Mouse (Mus musculus) ES-E14 (cell line): Measurements from ENCODE around the gene Cmtm3. TPM values are rescaled to one million over a fixed set of nuclear protein-coding genes. Genes with fewer than 3 reads are reported as not detected.

Source experiments
- DNase-seq: peaks from one replicate; pipeline ENCODE4 v3.0.0-alpha.2; 2013; ENCODE audit warnings: low read depth, low spot score
- H3K27ac ChIP-seq: 2 replicates; pipeline ENCODE4 v1.5.1; 2012; ENCODE audit warnings: low read depth, mild to moderate bottlenecking, low read length, moderate library complexity, mixed read lengths; ENCODE audit not compliant: poor library complexity, insufficient read depth, severe bottlenecking
- H3K36me3 ChIP-seq: 2 replicates; pipeline ENCODE4 v1.6.1; 2012; ENCODE audit warnings: mild to moderate bottlenecking, low read length, moderate library complexity, mixed read lengths; ENCODE audit not compliant: control insufficient read depth, poor library complexity, insufficient read depth, severe bottlenecking
- H3K4me1 ChIP-seq, 2 experiments: fragments of 150-350 bp in 1 of 2; sonication (generic) in 1 of 2; 2 replicates each; pipeline ENCODE4 v1.6.1; 2012; ENCODE audit warnings: low read length in 2 of 2, mild to moderate bottlenecking in 1 of 2, mixed read lengths in 1 of 2; ENCODE audit not compliant: control insufficient read depth in 2 of 2, insufficient read depth in 2 of 2, poor library complexity in 1 of 2
- H3K4me3 ChIP-seq, 2 experiments: fragments of 150-350 bp in 1 of 2; sonication (generic) in 1 of 2; 2 replicates each; pipeline ENCODE4 v1.5.1; 2012; ENCODE audit warnings: low read length in 2 of 2, low read depth in 1 of 2, mild to moderate bottlenecking in 1 of 2, mixed read lengths in 1 of 2; ENCODE audit not compliant: insufficient read depth in 1 of 2, poor library complexity in 1 of 2, severe bottlenecking in 1 of 2
- H3K9ac ChIP-seq: 2 replicates; pipeline ENCODE4 v1.6.1; 2012; ENCODE audit warnings: low read depth, mild to moderate bottlenecking, low read length, mixed read lengths; ENCODE audit not compliant: poor library complexity, insufficient read depth, severe bottlenecking
- H3K9me3 ChIP-seq: fragments of 150-350 bp; sonication (generic); 2 replicates; pipeline ENCODE4 v1.6.1; 2012; ENCODE audit warnings: low read depth, mild to moderate bottlenecking, low read length; ENCODE audit not compliant: control insufficient read depth, insufficient read depth
- CHD2 ChIP-seq: IDR thresholded peaks from 2 replicates; pipeline ENCODE4 v1.6.1; 2014; ENCODE audit warnings: mild to moderate bottlenecking, low read depth, low read length, inconsistent platforms
- HCFC1 ChIP-seq: IDR thresholded peaks from 2 replicates; pipeline ENCODE4 v1.6.1; 2012; ENCODE audit warnings: low read length, inconsistent platforms, borderline replicate concordance; ENCODE audit not compliant: insufficient read depth
- MAFK ChIP-seq: IDR thresholded peaks from 2 replicates; pipeline ENCODE4 v1.6.1; 2014; ENCODE audit warnings: mild to moderate bottlenecking, low read depth, low read length, inconsistent platforms; ENCODE audit not compliant: insufficient read depth
- ZC3H11A ChIP-seq: IDR thresholded peaks from 2 replicates; pipeline ENCODE4 v1.6.1; 2012; ENCODE audit warnings: low read depth, mild to moderate bottlenecking, inconsistent platforms, low read length, borderline replicate concordance
- ZNF384 ChIP-seq: IDR thresholded peaks from 2 replicates; pipeline ENCODE4 v1.6.1; 2012; ENCODE audit warnings: low read depth, low read length, inconsistent platforms
- in situ Hi-C, 2 experiments: fragments of 600-800 bp; cut with MboI; formaldehyde crosslinking; loops; one replicate each; pipeline ENCODE4 v1.15.1; 2025; ENCODE audit warnings: low sequenced_read_pairs in 2 of 2, inconsistent platforms in 1 of 2; ENCODE audit not compliant: unreplicated experiment in 2 of 2
- total RNA-seq: library from RNA; depleted of rRNA; stranded (reverse); fragments of 300-350 nt; gene quantifications from 2 replicates; pipeline ENCODE4 v1.2.3, GENCODE M21; 2012

Gene Cmtm3
- total RNA-seq, 1 experiment, result 12.6 TPM

DNA sequence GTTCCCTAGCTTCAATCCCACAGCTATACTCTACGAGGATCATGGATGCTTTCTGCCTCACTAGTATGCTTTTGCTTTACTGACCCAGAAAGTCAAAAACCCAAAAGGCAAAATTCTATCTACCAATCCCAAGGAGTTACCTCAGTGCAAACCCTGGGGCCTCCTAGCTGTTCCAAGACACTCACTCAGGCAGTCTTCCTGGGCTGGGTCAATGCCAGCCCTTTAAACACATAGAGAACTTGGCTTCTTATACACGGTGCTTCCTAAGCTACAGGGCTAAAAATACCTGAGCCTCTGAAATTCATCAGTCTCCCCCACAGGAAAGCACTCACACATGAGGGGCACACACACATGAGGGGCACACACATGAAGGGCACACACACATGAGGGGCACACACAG is 44.1 kb downstream of the Cmtm3 start:
- Histone ChIP-seq H3K9ac (no peak overlapping the region), H3K4me1 (peaks cover 3 to 16% of the 10 kb centered on the region in 2 experiments; a peak in 3 of 4 replicates), H3K27ac (no peak overlapping the region), H3K9me3 (no peaks in the 10 kb centered on the region), H3K36me3 (no peaks in the 10 kb centered on the region), H3K4me3 (no peak overlapping the region)
- no peak for DNase-seq
- in situ Hi-C loops, result no loop called here
- TF ChIP-seq MAFK (no peak), ZC3H11A (no peak), CHD2 (no peak), HCFC1 (no peak), ZNF384 (no peak)

DNA sequence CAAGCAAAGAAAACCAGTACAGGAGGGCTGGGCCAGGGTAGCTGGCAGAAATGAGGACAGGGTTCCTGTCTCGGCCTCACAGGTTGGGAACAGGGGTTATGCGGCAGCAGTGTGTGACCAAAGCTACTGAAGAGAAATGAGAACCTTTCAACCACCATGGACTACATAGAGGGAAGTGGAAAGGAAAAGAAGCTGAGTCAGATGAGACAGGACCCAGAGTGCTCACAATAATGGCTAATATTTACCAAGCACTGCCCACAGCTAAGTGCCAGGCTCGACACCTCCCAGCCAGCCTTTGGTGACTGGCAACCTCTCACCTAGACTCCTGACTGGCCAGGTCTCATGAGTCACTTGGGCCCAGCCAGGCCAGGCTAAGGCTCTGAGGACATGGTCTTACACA is 44.8 kb downstream of the Cmtm3 start:
- Histone ChIP-seq H3K27ac (no peak overlapping the region), H3K9me3 (no peaks in the 10 kb centered on the region), H3K9ac (no peak overlapping the region), H3K4me1 (peaks cover 3 to 16% of the 10 kb centered on the region in 2 experiments; a peak in 3 of 4 replicates), H3K4me3 (no peak overlapping the region), H3K36me3 (no peaks in the 10 kb centered on the region)
- DNase-seq, result no peak
- in situ Hi-C loops, result no loop called here
- TF ChIP-seq HCFC1 (no peak), MAFK (no peak), ZNF384 (no peak), ZC3H11A (no peak), CHD2 (no peak)

DNA sequence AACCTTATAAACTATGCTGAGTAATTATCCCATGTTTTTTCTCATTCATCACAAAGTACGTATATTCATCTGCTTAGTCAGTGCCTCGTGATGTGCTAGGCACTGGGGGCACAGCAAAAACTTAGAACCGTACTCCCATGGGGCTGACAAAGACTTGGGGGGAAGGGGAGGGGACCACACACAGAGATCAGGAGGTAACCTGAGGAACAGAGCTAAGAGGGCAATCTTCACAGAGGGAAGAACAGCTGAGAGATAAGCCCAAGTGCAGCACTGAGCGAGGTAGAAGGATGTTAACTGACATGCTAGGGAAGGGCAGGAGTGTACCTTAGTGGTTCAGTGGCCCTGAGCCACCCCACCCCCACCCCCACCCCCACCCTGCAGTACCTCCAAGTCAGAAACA is 47.5 kb downstream of the Cmtm3 start:
- Histone ChIP-seq H3K9ac (no peak overlapping the region), H3K36me3 (no peaks in the 10 kb centered on the region), H3K4me3 (no peak overlapping the region), H3K27ac (no peak overlapping the region; the same call in 1 of the 2 replicates), H3K4me1 (peaks cover 3 to 13% of the 10 kb centered on the region in 2 experiments; a peak in 3 of 4 replicates), H3K9me3 (no peaks in the 10 kb centered on the region)
- TF ChIP-seq HCFC1, result no peak
- TF ChIP-seq ZC3H11A, result no peak
- TF ChIP-seq CHD2, result no peak
- TF ChIP-seq ZNF384, result no peak
- no peak for TF ChIP-seq MAFK
- in situ Hi-C loops, result no loop called here
- DNase-seq, result no peak

DNA sequence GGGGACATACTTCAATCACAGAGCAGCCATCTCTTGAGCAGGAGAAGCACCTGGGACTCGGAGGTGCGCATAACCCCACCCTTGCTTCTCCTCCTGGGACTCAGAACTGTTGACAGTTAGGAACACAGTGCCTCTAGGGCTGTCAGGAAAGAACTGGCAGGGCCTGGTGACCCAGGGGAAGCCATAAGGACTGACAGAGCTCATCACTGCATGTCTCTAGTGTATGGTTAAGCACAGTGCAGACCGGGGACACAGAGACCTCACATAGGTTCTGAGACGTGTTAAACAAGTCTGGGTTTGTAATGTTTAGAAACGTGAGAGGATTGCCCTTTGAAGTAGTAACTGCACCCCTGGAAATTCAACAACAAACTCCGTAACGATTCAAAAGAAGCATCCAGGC is 48.3 kb downstream of the Cmtm3 start:
- Histone ChIP-seq H3K9ac (0 out of 2 replicates have a peak overlapping the region, but pooled peaks have one; percentile 14), H3K4me1 (peaks cover 3 to 12% of the 10 kb centered on the region in 2 experiments; a peak in 3 of 4 replicates), H3K9me3 (no peaks in the 10 kb centered on the region), H3K36me3 (no peaks in the 10 kb centered on the region), H3K27ac (no peak overlapping the region), H3K4me3 (peak overlapping the region in 1 of 2 experiments; percentile 36; a peak in 1 of 4 replicates)
- TF ChIP-seq ZC3H11A (no peak), CHD2 (no peak), ZNF384 (no peak), MAFK (no peak), HCFC1 (no peak)
- no peak for DNase-seq
- in situ Hi-C loops, result no loop called here

- H3K9ac ChIP-seq, result no peak overlapping the region
- TF ChIP-seq ZNF384 (no peak), ZC3H11A (no peak), CHD2 (no peak), HCFC1 (no peak), MAFK (no peak)
- H3K4me1 ChIP-seq, result peaks cover 3 to 10% of the 10 kb centered on the region in 2 experiments; a peak in 3 of 4 replicates
- in situ Hi-C loops, result no loop called here
- no peaks in the 10 kb centered on the region for H3K9me3 ChIP-seq
- H3K36me3 ChIP-seq, result no peaks in the 10 kb centered on the region
- no peak for DNase-seq
- H3K4me3 ChIP-seq, result no peak overlapping the region
- no peak overlapping the region for H3K27ac ChIP-seq
Measured at GRCm38 (mm10) chr8:104387980-104388379, 48.8 kb downstream of the Cmtm3 start.
